Mouse (Mus musculus): ENCODE results near the gene Adamts4. TPM values are rescaled to one million over a fixed set of nuclear protein-coding genes. Genes with fewer than 3 reads are reported as not detected.

The Adamts4 gene
- total and polyA plus RNA-seq, 3 experiments, result 0.04 to 0.25 (median 0.09) TPM

DNA sequence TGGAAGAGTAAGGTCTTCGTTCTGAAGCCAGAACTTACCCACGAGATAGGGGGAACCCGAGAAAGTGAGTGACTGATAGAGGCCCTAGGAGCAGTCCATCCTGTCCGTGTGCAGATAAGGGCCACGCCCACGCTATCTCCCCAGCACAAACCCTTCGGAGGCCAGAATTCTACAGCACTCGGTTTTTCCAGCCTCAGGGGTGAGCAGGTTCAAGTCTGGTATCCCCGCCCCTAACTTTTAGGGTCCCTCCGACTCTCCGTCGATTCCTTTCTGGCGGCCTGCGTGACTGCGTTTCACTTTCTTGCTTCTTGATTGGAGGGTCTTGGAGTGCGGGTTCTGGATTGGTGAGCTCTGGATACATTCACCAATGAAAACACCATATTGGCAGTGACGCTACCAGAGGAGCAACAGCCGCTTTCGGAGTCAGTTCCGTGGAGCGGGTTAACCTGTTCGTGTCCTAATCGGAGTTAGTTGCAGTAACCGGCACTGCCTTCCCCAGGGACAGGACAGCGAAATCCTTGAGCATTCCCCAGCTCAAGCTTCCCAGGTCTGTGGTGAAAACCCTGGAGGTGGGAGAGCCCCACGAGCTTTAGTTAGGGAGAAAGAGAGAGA, 30.8 kb downstream of the Adamts4 start, which contains the start of gene Ppox:
Gene Ppox (minus strand): TSS at position 271 of the 612 bp plus-strand sequence.
- H3K36me3 ChIP-seq (replicated peaks in 1 of 2; ENCODE audit: control insufficient read depth in 1 of 2, insufficient read depth in 1 of 2, low read length in 1 of 2), result peaks cover 41 to 72% of the 10 kb centered on the region in 2 experiments
- H3K27ac ChIP-seq (ENCODE audit: insufficient read depth, low read depth), result peak within 1 kb of the TSS; percentile 58
- H3K9ac ChIP-seq (ENCODE audit: insufficient read depth, low read depth), result peak within 1 kb of the TSS; percentile 77
- peak; percentile 78 for TF ChIP-seq SIN3A (IDR thresholded peaks at IDR 0.05; ENCODE audit: low read length)
- TF ChIP-seq MAX (IDR thresholded peaks at IDR 0.05; ENCODE audit: low read length), result peak; percentile 49; the same call in 1 of the 2 replicates
- 0 out of 2 replicates have a peak, but pooled peaks have one; percentile 8 for TF ChIP-seq BHLHE40 (IDR thresholded peaks at IDR 0.05; ENCODE audit: low read depth, low read length)
- TF ChIP-seq POLR2AphosphoS2 (IDR thresholded peaks at IDR 0.05; ENCODE audit: low read depth, low read length), result no peak
- peak; percentile 80; the same call in 1 of the 2 replicates for TF ChIP-seq CHD2 (IDR thresholded peaks at IDR 0.05; ENCODE audit: low read length)
- TF ChIP-seq ZKSCAN1 (IDR thresholded peaks at IDR 0.05; ENCODE audit: borderline replicate concordance, low read depth, low read length), result no peak
- TF ChIP-seq GABPA (IDR thresholded peaks at IDR 0.05; ENCODE audit: insufficient replicate concordance, low read depth, low read length), result no peak
- no peak for TF ChIP-seq ZMIZ1 (IDR thresholded peaks at IDR 0.05; ENCODE audit: low read depth, low read length)
- peak; percentile 82 for TF ChIP-seq HCFC1 (IDR thresholded peaks at IDR 0.05; ENCODE audit: low read depth, low read length)
- TF ChIP-seq POLR2A (IDR thresholded peaks at IDR 0.05; ENCODE audit: low read depth, low read length), result peak; percentile 40; the same call in 1 of the 2 replicates
- no peak for TF ChIP-seq MEF2A (IDR thresholded peaks at IDR 0.05; ENCODE audit: borderline replicate concordance, low read depth, low read length)
- TF ChIP-seq EP300 (IDR thresholded peaks at IDR 0.05; ENCODE audit: low read length), result no peak
- TF ChIP-seq IRF4 (IDR thresholded peaks at IDR 0.05; ENCODE audit: low read depth, low read length), result 0 out of 2 replicates have a peak, but pooled peaks have one; percentile 5
- TF ChIP-seq ELF1 (IDR thresholded peaks at IDR 0.05; ENCODE audit: low read depth, low read length), result peak; percentile 80
- TF ChIP-seq TCF12 (IDR thresholded peaks at IDR 0.05; ENCODE audit: low read depth, low read length), result peak; percentile 37; the same call in 1 of the 2 replicates
- no peak for TF ChIP-seq RCOR1 (conservative IDR thresholded peaks at IDR 0.05; ENCODE audit: low read depth, low read length)
- no peak for TF ChIP-seq JUN (IDR thresholded peaks at IDR 0.05; ENCODE audit: insufficient read depth, low read depth, low read length)
- 0 out of 2 replicates have a peak, but pooled peaks have one; percentile 49 for TF ChIP-seq KAT2A (IDR thresholded peaks at IDR 0.05; ENCODE audit: insufficient replicate concordance, low read length)
- 0 out of 2 replicates have a peak, but pooled peaks have one; percentile 43 for TF ChIP-seq TBP (conservative IDR thresholded peaks at IDR 0.05; ENCODE audit: low read depth, low read length)
- TF ChIP-seq MYC (IDR thresholded peaks at IDR 0.05; ENCODE audit: low read depth, low read length), result no peak
- TF ChIP-seq CTCF (conservative IDR thresholded peaks at IDR 0.05 in 1 of 2, IDR thresholded peaks at IDR 0.05 in 1 of 2; ENCODE audit: low read depth in 2 of 2, low read length in 2 of 2), result no peak
- H3K4me2 ChIP-seq (ENCODE audit: insufficient read depth, low read depth, poor library complexity, severe bottlenecking), result peak within 1 kb of the TSS; percentile 70
- no peaks in the 10 kb centered on the region for H3K27me3 ChIP-seq (replicated peaks)
- in situ Hi-C loops (cut with MboI; ENCODE audit: low pct_ligation_motif_present, low pct_unique_long_range_greater_than_20kb, low sequenced_read_pairs), result no loop called here
- dilution Hi-C loops (cut with MboI; ENCODE audit: extremely low pct_ligation_motif_present, extremely low pct_unique_long_range_greater_than_20kb, low sequenced_read_pairs), result no loop called here
- DNase-seq (ENCODE audit: extremely low read depth), result peak; percentile 98
- no peaks in the 10 kb centered on the region for H3K79me2 ChIP-seq (replicated peaks; ENCODE audit: control insufficient read depth, extremely low read depth, insufficient read depth, poor library complexity, severe bottlenecking)
- H3K9me3 ChIP-seq (replicated peaks; ENCODE audit: low read length), result no peaks in the 10 kb centered on the region
- H3K4me1 ChIP-seq (ENCODE audit: control insufficient read depth in 1 of 2, insufficient read depth in 2 of 2), result peaks cover 0 to 26% of the 10 kb centered on the region in 2 experiments; a peak in 2 of 4 replicates
- peak within 1 kb of the TSS; percentile 59 to 92 (median 70) for H3K4me3 ChIP-seq (replicated peaks in 1 of 3; ENCODE audit: low read depth in 2 of 3, low read length in 2 of 3, poor library complexity in 1 of 3)
